8 mouse cellular contexts compared by ENCODE assay signal in genomic region chr2:118372901-118373571, GRCm38 (mm10). TPM values are rescaled to one million over a fixed set of nuclear protein-coding genes. Genes with fewer than 3 reads are reported as not detected.
DNase-seq lines count a peak whose midpoint lies in the region; ATAC-seq lines count a peak whose summit lies in the region.

TSS of gene Gpr176 (minus strand) at chr2:118373419.

- H3K36me3 ChIP-seq in embryonic facial prominence, embryonic 10.5 days (replicated peaks), result no peaks in the 10 kb centered on the region
- H3K36me3 ChIP-seq in heart, embryonic 14.5 days (ENCODE audit: control insufficient read depth, insufficient read depth, low read length), result no peaks in the 10 kb centered on the region
- no peaks in the 10 kb centered on the region for H3K36me3 ChIP-seq in liver, embryonic 15.5 days (replicated peaks)
- H3K36me3 ChIP-seq in neural tube, embryonic 14.5 days (ENCODE audit: control insufficient read depth, insufficient read depth, low read length), result no peaks in the 10 kb centered on the region

- DNase-seq in B cell, adult 2 months, result peak; percentile 49 to 54
- DNase-seq in adrenal gland, adult 2 months, result peak; percentile 59
- peak; percentile 71 for DNase-seq in embryonic facial prominence, embryonic 10.5 days (ENCODE audit: low spot score)
- peak; percentile 56 for DNase-seq in kidney, postnatal 10 days
- peak; percentile 37 for DNase-seq in thymus, postnatal 0 days (ENCODE audit: low spot score)

- peak; percentile 58 for ATAC-seq in heart, embryonic 14.5 days (ENCODE audit: insufficient number of reproducible peaks, insufficient read depth, low FRiP score, low read depth)
- ATAC-seq in liver, embryonic 15.5 days (ENCODE audit: insufficient read depth), result peak; percentile 68
- peak; percentile 88 for ATAC-seq in neural tube, embryonic 14.5 days (ENCODE audit: low read depth)

- H3K9ac ChIP-seq in heart, embryonic 14.5 days (ENCODE audit: low read length), result peak within 1 kb of the TSS; percentile 52
- H3K9ac ChIP-seq in liver, embryonic 15.5 days, result no peak within 1 kb of the TSS
- peak within 1 kb of the TSS; percentile 56 for H3K9ac ChIP-seq in neural tube, embryonic 14.5 days (replicated peaks; ENCODE audit: low read depth, low read length)

- peak within 1 kb of the TSS; percentile 72 for H3K27ac ChIP-seq in embryonic facial prominence, embryonic 10.5 days (replicated peaks)
- H3K27ac ChIP-seq in heart, embryonic 14.5 days (replicated peaks in 1 of 2; ENCODE audit: control insufficient read depth in 1 of 2, insufficient read depth in 1 of 2, low read depth in 2 of 2, low read length in 2 of 2), result no peak within 1 kb of the TSS
- no peak within 1 kb of the TSS for H3K27ac ChIP-seq in liver, embryonic 15.5 days (replicated peaks)
- peak within 1 kb of the TSS; percentile 77 for H3K27ac ChIP-seq in neural tube, embryonic 14.5 days (ENCODE audit: low read depth, low read length)

- H3K9me3 ChIP-seq in embryonic facial prominence, embryonic 10.5 days, result no peaks in the 10 kb centered on the region
- no peaks in the 10 kb centered on the region for H3K9me3 ChIP-seq in heart, embryonic 14.5 days (ENCODE audit: control insufficient read depth, low read length)
- H3K9me3 ChIP-seq in liver, embryonic 15.5 days (replicated peaks), result no peaks in the 10 kb centered on the region
- no peaks in the 10 kb centered on the region for H3K9me3 ChIP-seq in neural tube, embryonic 14.5 days (ENCODE audit: control insufficient read depth, low read length)

- H3K4me1 ChIP-seq in embryonic facial prominence, embryonic 10.5 days, result peaks cover 18% of the 10 kb centered on the region
- H3K4me1 ChIP-seq in heart, embryonic 14.5 days (ENCODE audit: control insufficient read depth in 2 of 2, insufficient read depth in 2 of 2, low read length in 2 of 2), result peaks cover 4 to 18% of the 10 kb centered on the region in 2 experiments; a peak in 3 of 4 replicates
- H3K4me1 ChIP-seq in liver, embryonic 15.5 days (replicated peaks), result peaks cover 18% of the 10 kb centered on the region
- 0 out of 2 replicates have a peak, but pooled peaks cover 5% of the 10 kb centered on the region for H3K4me1 ChIP-seq in neural tube, embryonic 14.5 days (ENCODE audit: control insufficient read depth, insufficient read depth, low read length)

- peak within 1 kb of the TSS; percentile 63 for H3K4me3 ChIP-seq in embryonic facial prominence, embryonic 10.5 days
- peak within 1 kb of the TSS; percentile 42 to 50 for H3K4me3 ChIP-seq in heart, embryonic 14.5 days (ENCODE audit: control insufficient read depth in 1 of 2, insufficient read depth in 1 of 2, low read depth in 1 of 2, low read length in 2 of 2)
- peak within 1 kb of the TSS; percentile 46 for H3K4me3 ChIP-seq in liver, embryonic 15.5 days (replicated peaks)
- H3K4me3 ChIP-seq in neural tube, embryonic 14.5 days (ENCODE audit: low read depth, low read length), result peak within 1 kb of the TSS; percentile 48

- H3K4me2 ChIP-seq in heart, embryonic 14.5 days (ENCODE audit: low read length), result peak within 1 kb of the TSS; percentile 99
- peak within 1 kb of the TSS; percentile 75 for H3K4me2 ChIP-seq in liver, embryonic 15.5 days
- peak within 1 kb of the TSS; percentile 98 for H3K4me2 ChIP-seq in neural tube, embryonic 14.5 days (ENCODE audit: low read depth, low read length)

- H3K27me3 ChIP-seq in embryonic facial prominence, embryonic 10.5 days (replicated peaks; ENCODE audit: low read depth, poor library complexity, severe bottlenecking), result peaks cover 78% of the 10 kb centered on the region
- peaks cover 38% of the 10 kb centered on the region for H3K27me3 ChIP-seq in heart, embryonic 14.5 days (ENCODE audit: control insufficient read depth, insufficient read depth, low read length)
- H3K27me3 ChIP-seq in liver, embryonic 15.5 days, result peaks cover 64% of the 10 kb centered on the region
- H3K27me3 ChIP-seq in neural tube, embryonic 14.5 days (ENCODE audit: control insufficient read depth, insufficient read depth, low read length), result peaks cover 3% of the 10 kb centered on the region; the same call in 1 of the 2 replicates

- under 1% methylated on average over 59 of the region's 59 CpGs for WGBS in embryonic facial prominence, embryonic 10.5 days
- WGBS in heart, embryonic 14.5 days, result under 1% methylated on average over 53 of the region's 59 CpGs
- 1% methylated on average over 56 of the region's 59 CpGs for WGBS in liver, embryonic 15.5 days (ENCODE audit: insufficient replicate concordance)
- WGBS in neural tube, embryonic 14.5 days, result under 1% methylated on average over 58 of the region's 59 CpGs

RNA-seq across cellular contexts. Expression of gene Gpr176, which starts in this region (rescaled TPM):
- 1 to 10 TPM; 3.2 to 3.3 TPM for total RNA-seq in adrenal gland, adult 2 months (2021)
- 1.0 and 1.5 TPM in 2 replicates for polyA plus RNA-seq in adrenal gland, adult 2 months (2012; rRNA removed)
- polyA plus RNA-seq in embryonic facial prominence, embryonic 10.5 days (2016; fragmentation: Nextera tagmentation; extraction: Ambion mirVana), result 0.16 and 0.17 TPM in 2 replicates
- polyA plus RNA-seq in heart, embryonic 14.5 days (2014; fragmentation: Nextera tagmentation; extraction: Ambion mirVana), result 0.53 and 0.76 TPM in 2 replicates
- 0.21 and 0.28 TPM in 2 replicates for polyA plus RNA-seq in liver, embryonic 15.5 days (2015; fragmentation: Nextera tagmentation; extraction: Ambion mirVana)
- 7.9 and 8.2 TPM in 2 replicates for polyA plus RNA-seq in neural tube, embryonic 14.5 days (2014; fragmentation: Nextera tagmentation; extraction: Ambion mirVana)
- polyA plus RNA-seq in thymus, postnatal 0 days (2015; fragmentation: Nextera tagmentation; extraction: Ambion mirVana), result 0.09 and 0.30 TPM in 2 replicates

Comparison
In these comparisons a context has a peak if more than half of its experiments do, and no peak if none do; other contexts are left out.
1. Peak in DNase-seq, H3K4me3 ChIP-seq and H3K27ac ChIP-seq in embryonic facial prominence, embryonic 10.5 days; RNA of the gene not detected or under 1 TPM.
2. Peak in ATAC-seq, H3K4me3 ChIP-seq, H3K9ac ChIP-seq and H3K4me2 ChIP-seq in heart, embryonic 14.5 days; RNA of the gene not detected or under 1 TPM.
3. Peak in ATAC-seq, H3K4me3 ChIP-seq and H3K4me2 ChIP-seq in liver, embryonic 15.5 days; RNA of the gene not detected or under 1 TPM.
4. Peak in DNase-seq in thymus, postnatal 0 days; RNA of the gene not detected or under 1 TPM.